Mouse (Mus musculus): Measurements from ENCODE around the gene Abhd14b.

GRCm38 (mm10) chr9:106456325-106457162, 9.3 kb downstream of the Abhd14b start:
- TF ChIP-seq POLR2A (IDR thresholded peaks at IDR 0.05; ENCODE audit: extremely low read depth, insufficient read depth, low read length) (no peak), CTCF (IDR thresholded peaks at IDR 0.05; ENCODE audit: extremely low read depth, insufficient read depth, low read length) (no peak)
